In genomic region chr11:69395235-69395633, GRCm38 (mm10) we compare ENCODE assay signal across 8 mouse cellular contexts. TPM values are rescaled to one million over a fixed set of nuclear protein-coding genes. Genes with fewer than 3 reads are reported as not detected.
A peak's percentile ranks its signal among the peaks of the same experiment; 100 is the strongest.
DNase-seq lines count a peak whose midpoint lies in the region; ATAC-seq and TF ChIP-seq lines count a peak whose summit lies in the region.
"Not testable (repeated sequence)": the region's sequence is repeated elsewhere in the genome, so short reads cannot be mapped to it uniquely, and the experiment has no call there.

Gene Naa38, plus strand, starts transcription at chr11:69395487.
Gene Cyb5d1, minus strand, starts transcription at chr11:69395631.

- H3K9ac ChIP-seq in lung, embryonic 16.5 days (ENCODE audit: low read length) = peak within 1 kb of the TSS; percentile 96

- peak; percentile 60 for ATAC-seq in frontal cortex, adult (ENCODE audit: low TSS enrichment)
- ATAC-seq in hematopoietic stem cell, adult 5-6 weeks (replicated peaks in 1 of 2; ENCODE audit: insufficient read depth in 1 of 2, low FRiP score in 2 of 2, low TSS enrichment in 1 of 2, low read depth in 1 of 2, poor library complexity in 2 of 2, severe bottlenecking in 2 of 2) = peak; percentile 63 to 66
- ATAC-seq in lung, embryonic 16.5 days (ENCODE audit: low read depth) = peak; percentile 81

- H3K27me3 ChIP-seq in cerebellum, adult 2 months (ENCODE audit: control insufficient read depth, insufficient read depth, low read length); lung, embryonic 16.5 days (ENCODE audit: control insufficient read depth, insufficient read depth, low read depth, low read length); thymus, adult 2 months (ENCODE audit: control insufficient read depth, insufficient read depth, low read length): not testable (repeated sequence)

- WGBS in cerebellum, adult 2 months = under 1% methylated on average over 24 of the region's 24 CpGs
- WGBS in lung, embryonic 16.5 days = under 1% methylated on average over 24 of the region's 24 CpGs
- under 1% methylated on average over 24 of the region's 24 CpGs for WGBS in thymus, adult 2 months

- not testable (repeated sequence) for TF ChIP-seq POLR2A in cerebellum, adult 2 months (IDR thresholded peaks at IDR 0.05; ENCODE audit: borderline replicate concordance, insufficient read depth, low read length); thymus, adult 2 months (IDR thresholded peaks at IDR 0.05; ENCODE audit: control insufficient read depth, extremely low read depth, insufficient read depth, low read length, poor library complexity)

- H3K36me3 ChIP-seq in lung, embryonic 16.5 days (ENCODE audit: control insufficient read depth, insufficient read depth, low read length); thymus, adult 2 months (ENCODE audit: control insufficient read depth, insufficient read depth, low read length): not testable (repeated sequence)

- H3K9me3 ChIP-seq in lung, embryonic 16.5 days (ENCODE audit: control insufficient read depth, low read length) = not testable (repeated sequence)

- H3K27ac ChIP-seq in cerebellum, adult 2 months (ENCODE audit: insufficient read depth, low read length) = peak within 1 kb of the TSS; percentile 92
- peak within 1 kb of the TSS; percentile 99 for H3K27ac ChIP-seq in lung, embryonic 16.5 days (ENCODE audit: low read length)
- H3K27ac ChIP-seq in thymus, adult 2 months (ENCODE audit: control insufficient read depth, insufficient read depth, low read length) = peak within 1 kb of the TSS; percentile 77

- not testable (repeated sequence) for H3K4me1 ChIP-seq in cerebellum, adult 2 months (ENCODE audit: control insufficient read depth, insufficient read depth, low read length)
- peaks cover 36% of the 10 kb centered on the region for H3K4me1 ChIP-seq in lung, embryonic 16.5 days (replicated peaks; ENCODE audit: control insufficient read depth, insufficient read depth, low read length)
- peaks cover 10% of the 10 kb centered on the region for H3K4me1 ChIP-seq in thymus, adult 2 months (replicated peaks; ENCODE audit: control insufficient read depth, insufficient read depth, low read length)

- peak within 1 kb of the TSS; percentile 88 for H3K4me3 ChIP-seq in cerebellum, adult 2 months (replicated peaks; ENCODE audit: insufficient read depth, low read depth, low read length)
- H3K4me3 ChIP-seq in lung, embryonic 16.5 days (ENCODE audit: low read length) = peak within 1 kb of the TSS; percentile 77
- peak within 1 kb of the TSS; percentile 77 for H3K4me3 ChIP-seq in thymus, adult 2 months (ENCODE audit: control insufficient read depth, insufficient read depth, low read length)

- peak; percentile 92 for DNase-seq in ES-CJ7 (ENCODE audit: low read depth, low spot score)
- DNase-seq in cerebellum, adult 2 months = peak; percentile 93 to 95
- peak; percentile 93 for DNase-seq in layer of hippocampus, adult 9-11 months
- peak; percentile 86 for DNase-seq in ovary, adult 18-20 months (ENCODE audit: low spot score)
- DNase-seq in thymus, adult 2 months = peak; percentile 88

- TF ChIP-seq CTCF in cerebellum, adult 2 months (IDR thresholded peaks at IDR 0.05; ENCODE audit: borderline replicate concordance, insufficient read depth, low read depth, low read length); thymus, adult 2 months (IDR thresholded peaks at IDR 0.05; ENCODE audit: borderline replicate concordance, control insufficient read depth, extremely low read depth, insufficient read depth, low read length, poor library complexity): not testable (repeated sequence)

- peak within 1 kb of the TSS; percentile 79 for H3K4me2 ChIP-seq in lung, embryonic 16.5 days (ENCODE audit: low read depth, low read length)

RNA-seq across cellular contexts. Expression of gene Naa38, which starts in this region (rescaled TPM):
- polyA plus RNA-seq in cerebellum, adult 2 months (2012; rRNA removed) = 193 and 200 TPM in 2 replicates
- 93.2 and 152 TPM in 2 replicates for total RNA-seq in hematopoietic stem cell, adult 5-6 weeks (2017)
- polyA plus RNA-seq in lung, embryonic 16.5 days (2015; fragmentation: Nextera tagmentation; extraction: Ambion mirVana) = 158 and 165 TPM in 2 replicates
- polyA plus RNA-seq in thymus, adult 2 months (2012; rRNA removed) = 139 and 170 TPM in 2 replicates

RNA-seq across cellular contexts. Expression of gene Cyb5d1, which starts in this region (rescaled TPM):
- 40.2 and 41.9 TPM in 2 replicates for polyA plus RNA-seq in cerebellum, adult 2 months (2012; rRNA removed)
- total RNA-seq in hematopoietic stem cell, adult 5-6 weeks (2017) = 59.7 and 69.7 TPM in 2 replicates
- 32.3 and 32.6 TPM in 2 replicates for polyA plus RNA-seq in lung, embryonic 16.5 days (2015; fragmentation: Nextera tagmentation; extraction: Ambion mirVana)
- 37.2 and 41.5 TPM in 2 replicates for polyA plus RNA-seq in thymus, adult 2 months (2012; rRNA removed)

Comparison
In these comparisons a context has a peak if more than half of its experiments do, and no peak if none do; other contexts are left out.
1. Peak in every context shown above with its lines: DNase-seq, ATAC-seq, H3K4me3 ChIP-seq and H3K27ac ChIP-seq.